Mouse (Mus musculus) gastrocnemius, adult 2 months (tissue): ENCODE measurements at regions not wholly inside any gene's neighbourhood (a gene's known extent, or its start where the extent isn't known, plus 50 kb on each side); places are given as distances from the start of the nearest gene placed in this dataset.

Experiments
- DNase-seq: peaks from one replicate; pipeline ENCODE4 v3.0.0; 2022
- H3K27ac ChIP-seq: fragments of 200-600 bp; 2 replicates; pipeline ENCODE4 v1.8.1; 2022; ENCODE audit warnings: mild to moderate bottlenecking
- H3K4me3 ChIP-seq: fragments of 200-600 bp; 2 replicates; pipeline ENCODE4 v1.8.1; 2022; ENCODE audit warnings: mild to moderate bottlenecking, moderate library complexity
- CTCF ChIP-seq: fragments of 200-600 bp; IDR thresholded peaks from 2 replicates; pipeline ENCODE4 v1.8.1; 2022; ENCODE audit warnings: antibody characterized with exemption, mild to moderate bottlenecking, moderate library complexity
- intact Hi-C: fragments of 180-260 bp; cut with DNase I; formaldehyde crosslinking; loops from one replicate; pipeline ENCODE4 v1.15.1; 2025

DNA sequence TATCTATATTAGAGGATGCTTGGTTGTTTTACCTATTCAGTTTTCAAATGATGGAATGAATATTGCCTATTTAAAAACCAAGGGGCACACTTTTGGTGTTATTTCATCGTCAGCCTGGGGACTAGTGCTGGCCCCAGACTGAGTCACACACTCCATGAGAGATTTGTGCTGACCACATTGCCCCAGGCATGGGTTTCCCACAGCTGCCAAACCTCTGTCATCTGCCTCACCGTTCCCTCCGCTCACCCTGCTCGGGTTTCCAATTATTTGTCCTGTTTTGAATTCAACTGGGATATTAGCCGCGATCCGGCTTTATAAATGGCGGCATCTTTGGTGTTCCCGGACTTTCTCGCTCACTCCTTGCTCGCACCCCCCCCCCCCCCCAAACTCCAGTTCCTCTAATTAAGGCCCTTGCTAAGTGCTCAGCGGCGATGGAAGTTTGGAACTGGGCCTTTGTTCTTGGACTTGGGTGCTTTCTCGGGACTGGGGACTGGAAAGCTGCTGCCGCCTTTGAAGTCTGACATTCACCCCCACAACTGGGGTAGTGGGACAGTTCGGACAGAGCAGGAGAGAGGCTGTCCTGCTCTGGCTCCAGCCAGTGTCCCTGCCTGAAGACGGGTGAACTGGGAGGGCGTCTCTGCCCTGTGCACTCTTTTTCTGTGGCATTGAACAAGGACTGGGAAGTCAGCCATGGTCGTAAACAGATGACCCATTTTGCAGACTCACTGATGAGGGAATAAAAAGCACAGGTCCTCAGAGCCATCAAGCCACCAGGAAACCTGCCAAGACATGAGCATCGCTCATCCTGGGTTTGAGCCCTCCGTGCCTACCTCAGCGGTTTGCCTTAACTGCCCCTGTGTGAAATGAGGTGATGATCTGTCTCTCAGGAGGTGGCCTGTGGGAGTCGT, 67.2 kb upstream of the Mrps22 start:
- Histone ChIP-seq H3K4me3 (no peak overlapping the region), H3K27ac (no peak overlapping the region)
- no peak for TF ChIP-seq CTCF
- no peak for DNase-seq
- intact Hi-C loops: no loop called here

DNA sequence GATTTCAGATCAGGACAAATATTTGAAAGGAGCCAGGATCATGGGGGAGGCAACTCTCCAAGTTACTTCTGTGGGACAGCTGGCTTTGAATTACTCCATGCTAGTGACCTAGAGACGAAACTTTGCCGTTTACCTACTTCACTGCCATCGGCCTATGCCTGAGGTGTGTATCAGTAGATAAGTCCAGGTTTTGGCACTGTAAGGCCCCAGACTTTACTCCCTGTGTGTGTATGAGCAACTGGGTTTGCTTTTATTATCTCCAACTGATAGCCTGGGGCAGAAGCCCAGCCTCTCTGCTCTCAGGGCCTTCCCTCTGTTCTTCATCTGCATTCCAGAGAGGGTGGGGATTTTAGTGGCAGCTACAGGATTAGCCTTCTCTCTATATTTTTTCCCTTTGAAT, 65.6 kb upstream of the Mrps22 start:
- Histone ChIP-seq H3K4me3 (no peak overlapping the region), H3K27ac (no peak overlapping the region)
- no peak for TF ChIP-seq CTCF
- intact Hi-C loops: no loop called here
- DNase-seq: no peak

DNA sequence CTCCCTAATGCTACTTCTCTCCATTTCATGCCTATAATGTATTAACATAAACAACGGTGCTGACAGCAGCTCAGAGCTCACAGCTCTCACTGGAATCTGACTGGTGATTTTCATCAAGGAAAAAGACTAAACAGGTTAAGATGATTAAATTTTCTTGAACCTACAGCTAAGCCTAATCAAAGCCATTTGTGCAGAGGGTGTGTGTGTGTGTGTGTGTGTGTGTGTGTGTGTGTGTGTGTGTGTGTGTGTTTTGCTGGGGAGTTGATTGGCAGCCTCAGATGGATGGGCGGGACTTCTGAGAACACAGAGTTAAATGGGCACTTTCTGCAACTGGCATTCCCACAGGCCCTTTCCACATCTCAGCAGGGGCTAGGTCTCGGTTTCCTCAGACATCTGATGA, 61.6 kb upstream of the Mrps22 start:
- no peak for TF ChIP-seq CTCF
- H3K27ac ChIP-seq: no peak overlapping the region
- DNase-seq: no peak
- intact Hi-C loops: no loop called here
- H3K4me3 ChIP-seq: no peak overlapping the region

DNA sequence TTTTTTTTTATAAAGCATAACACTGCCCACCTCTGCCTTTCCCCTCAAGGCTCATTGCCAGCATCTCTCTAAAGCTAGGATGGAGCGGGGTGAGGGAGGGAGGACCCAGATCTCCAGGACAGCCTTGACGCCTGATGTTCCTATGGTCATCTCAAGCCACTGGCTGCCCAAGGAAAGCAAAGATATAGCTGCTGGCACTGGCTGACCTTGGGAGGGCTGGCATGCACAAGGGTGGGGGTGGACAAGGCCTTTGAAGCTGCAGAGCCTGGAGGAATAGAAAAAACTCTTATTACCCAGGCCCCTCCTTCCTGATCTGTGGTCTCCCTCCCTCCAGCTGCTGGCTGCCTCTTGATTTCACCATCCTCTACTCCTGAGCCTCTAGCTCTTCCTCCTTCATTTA, 50.2 kb upstream of the Mrps22 start:
- no peak for DNase-seq
- intact Hi-C loops: no loop called here
- TF ChIP-seq CTCF: no peak
- no peak overlapping the region for H3K27ac ChIP-seq
- H3K4me3 ChIP-seq: no peak overlapping the region
